Mouse (Mus musculus): Measurements from ENCODE around the gene Krtap7-1.

DNA sequence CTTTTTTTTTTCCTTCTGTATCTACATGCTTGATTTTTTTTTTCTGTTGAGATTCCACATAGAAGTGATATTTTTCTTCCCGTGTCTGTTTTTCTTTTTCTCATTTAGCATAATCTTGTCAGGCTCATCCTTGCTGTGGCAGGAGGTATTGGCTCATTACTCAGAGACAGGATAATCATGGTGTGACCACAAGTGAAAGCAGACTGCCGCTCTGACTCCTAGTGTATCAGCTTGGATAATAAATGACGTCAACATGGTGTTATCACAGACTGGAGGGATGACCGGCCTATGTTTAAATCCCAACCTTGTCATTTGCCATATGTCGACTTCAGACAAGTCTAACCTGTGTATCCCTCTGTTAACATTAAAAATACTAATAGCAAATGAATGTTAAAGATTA is 46.9 kb downstream of the Krtap7-1 start:
- TF ChIP-seq POLR2A (IDR thresholded peaks at IDR 0.05; ENCODE audit: low read depth, low read length) (no peak), CTCF (IDR thresholded peaks at IDR 0.05; ENCODE audit: extremely low read depth, insufficient read depth, insufficient read length, insufficient replicate concordance) (no peak)
